Mouse (Mus musculus): ENCODE data around the gene Srpk2.
"Not testable (repeated sequence)": the region's sequence is repeated elsewhere in the genome, so short reads cannot be mapped to it uniquely, and the experiment has no call there.

The Srpk2 gene

DNA sequence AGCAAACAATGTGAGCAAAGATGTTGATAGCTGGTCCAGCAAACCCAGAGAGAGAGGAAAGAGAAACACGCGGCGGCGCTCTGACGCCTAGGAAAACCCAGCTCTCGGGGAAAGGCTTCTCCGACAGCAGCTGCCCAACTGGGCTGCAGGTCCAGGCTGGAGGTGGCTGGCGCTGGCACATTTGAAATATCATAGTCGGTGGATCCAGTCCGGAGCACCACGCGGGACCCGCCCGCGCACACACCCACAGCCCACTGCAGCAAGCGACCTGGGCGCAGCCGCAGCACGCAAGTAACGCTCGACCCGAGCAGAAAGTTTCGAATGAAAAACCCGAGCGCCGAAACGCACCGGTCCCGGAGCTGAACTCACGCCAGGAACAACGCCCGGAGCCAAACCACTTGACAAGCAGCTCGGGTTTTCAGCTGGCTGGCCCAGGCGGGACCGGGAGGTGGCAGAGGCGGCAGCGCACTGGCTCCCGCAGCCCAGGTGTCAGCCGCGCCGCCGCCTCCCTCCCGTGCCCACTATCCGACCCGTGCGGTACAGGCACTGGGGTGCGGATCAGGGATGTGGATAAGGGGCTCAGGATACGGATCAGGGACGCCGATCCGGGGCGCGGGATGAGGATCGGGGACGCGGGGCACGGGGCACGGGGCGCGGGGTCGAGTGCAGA lies 9.5 kb downstream of the Srpk2 start:
- DNase-seq (ENCODE audit: extremely low read depth, low read depth), result peak; percentile 66

DNA sequence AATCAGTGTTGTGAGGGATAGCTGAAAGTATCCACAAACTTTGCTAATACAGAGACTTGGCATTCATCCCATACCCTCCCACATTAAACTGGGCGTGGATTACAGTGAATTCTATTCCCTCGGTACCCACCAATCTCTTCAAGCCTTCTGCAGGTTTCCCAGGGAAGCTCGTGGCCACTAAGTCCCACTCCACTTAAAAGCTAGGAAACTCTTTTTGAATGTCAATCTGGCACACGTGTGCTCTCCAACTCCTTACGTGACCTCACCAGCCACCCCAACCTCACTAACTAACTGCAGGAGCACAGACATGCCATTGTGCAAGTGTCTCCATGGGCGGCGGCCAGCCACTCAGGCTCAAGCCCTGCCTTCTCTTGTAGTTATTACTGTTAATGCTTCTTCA lies 12.3 kb downstream of the Srpk2 start:
- no peak for DNase-seq (ENCODE audit: extremely low read depth, low read depth)

DNA sequence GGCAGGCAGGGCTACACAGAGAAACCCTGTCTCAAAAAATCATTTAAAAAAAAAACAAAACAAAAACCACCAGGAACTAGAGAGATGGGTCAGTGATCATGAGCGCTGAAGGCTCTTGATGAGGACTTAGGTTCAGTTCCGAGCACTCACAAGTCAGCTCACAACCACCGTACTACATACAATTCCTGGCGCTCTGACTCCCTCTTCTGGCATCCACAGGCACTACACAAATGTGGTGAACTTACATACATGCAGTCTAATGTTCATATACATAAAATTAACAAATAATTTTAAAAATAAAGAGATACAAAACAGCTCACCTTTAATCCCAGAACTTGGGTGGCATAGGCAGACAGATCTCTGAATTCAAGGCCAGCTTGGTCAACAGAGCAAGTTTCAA lies 13.5 kb downstream of the Srpk2 start:
- peak; percentile 27 for DNase-seq (ENCODE audit: extremely low read depth, low read depth)

DNA sequence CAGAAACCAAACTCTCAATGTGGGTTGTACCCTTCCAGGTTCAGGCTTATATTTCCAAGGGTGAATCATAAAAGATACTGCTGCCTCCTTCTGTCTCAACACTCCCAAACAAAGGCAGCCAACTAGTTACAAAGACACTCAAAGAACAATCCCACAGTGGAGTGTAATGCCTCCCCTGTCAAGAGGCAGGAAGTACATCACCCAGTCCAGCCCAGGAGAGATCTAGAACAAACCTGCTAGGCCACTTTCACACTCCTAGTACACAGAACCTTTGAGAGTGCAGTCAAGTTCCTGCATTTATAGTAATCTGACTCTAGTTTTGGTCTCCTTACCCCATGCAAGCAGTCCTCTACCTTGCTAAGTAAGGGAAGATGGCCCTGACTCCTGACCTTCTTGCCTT lies 18.5 kb downstream of the Srpk2 start:
- DNase-seq (ENCODE audit: extremely low read depth, low read depth), result no peak

DNA sequence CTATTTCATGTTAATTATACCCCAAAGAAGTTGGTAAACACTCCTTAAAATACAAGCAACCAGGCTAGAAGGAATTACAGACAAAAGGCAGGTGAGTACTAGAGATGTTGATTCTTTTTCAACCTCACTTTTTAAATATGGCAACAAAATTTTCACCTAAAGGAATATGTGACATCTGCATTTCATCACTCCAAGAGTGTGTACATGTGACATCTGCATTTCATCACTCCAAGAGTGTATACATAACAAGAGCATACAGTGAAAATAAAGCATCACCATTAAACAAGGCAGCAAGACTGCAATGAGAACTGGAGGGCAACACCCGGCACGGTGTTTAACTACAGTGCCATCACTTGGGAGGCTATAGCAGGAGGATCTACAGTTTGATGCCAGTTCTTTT lies 23.2 kb downstream of the Srpk2 start:
- DNase-seq (ENCODE audit: extremely low read depth, low read depth), result no peak

DNA sequence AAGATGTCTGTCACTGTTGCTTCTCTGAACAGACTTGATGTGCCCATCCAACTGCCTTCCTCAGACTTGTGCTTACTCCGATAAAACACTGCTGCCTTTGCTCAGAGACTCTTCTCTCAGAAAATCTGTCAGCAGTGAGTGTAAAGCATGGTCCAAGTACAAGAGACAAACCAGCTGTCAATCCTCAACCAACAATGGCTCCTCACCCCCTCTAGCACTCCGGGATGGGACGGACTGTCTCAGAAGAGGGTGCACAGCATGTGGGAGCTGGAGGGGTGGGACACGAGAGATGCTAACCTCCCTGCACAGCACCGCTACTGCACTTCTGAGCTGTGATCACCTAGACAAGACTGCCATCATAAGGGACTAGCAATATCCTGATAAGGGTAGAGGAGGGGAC lies 26.4 kb downstream of the Srpk2 start:
- DNase-seq (ENCODE audit: extremely low read depth, low read depth), result no peak

DNA sequence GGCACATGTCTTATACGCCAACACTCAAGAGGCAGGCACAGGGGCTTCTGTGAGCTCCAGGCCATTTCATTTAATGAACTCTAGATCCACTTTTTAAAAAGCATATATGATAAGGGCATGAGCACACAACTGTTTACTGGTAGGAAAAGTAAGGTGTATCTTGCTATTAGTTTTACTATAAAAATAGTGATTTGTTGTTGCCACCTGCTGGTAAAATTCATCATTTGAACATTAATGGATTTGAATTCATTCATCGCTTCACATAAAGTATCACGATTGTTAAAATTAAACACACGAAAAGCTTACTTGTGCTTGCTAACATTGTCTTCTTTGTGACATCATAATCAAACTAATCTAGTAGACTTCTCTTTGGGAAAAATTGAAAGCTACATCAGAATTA lies 27.8 kb downstream of the Srpk2 start:
- no peak for DNase-seq (ENCODE audit: extremely low read depth, low read depth)

DNA sequence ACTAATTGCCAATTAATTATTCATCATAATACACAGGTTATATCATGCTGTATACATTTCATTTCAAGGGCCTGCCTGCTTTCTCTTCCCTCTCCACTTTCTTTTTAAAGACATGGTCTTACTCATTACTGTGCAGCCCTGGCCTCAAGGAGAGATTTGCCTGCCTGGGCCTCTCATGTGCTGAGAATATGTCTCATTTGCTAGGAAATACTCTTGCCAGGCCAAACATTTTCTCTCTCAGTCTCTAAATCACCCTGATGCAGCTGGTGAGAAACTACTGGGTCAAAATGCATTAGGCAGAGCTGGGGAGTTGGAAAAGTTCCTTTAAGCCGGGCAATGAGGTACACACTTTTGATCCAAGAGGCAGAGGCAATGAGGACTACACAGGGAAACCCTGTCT lies 29.4 kb downstream of the Srpk2 start:
- no peak for DNase-seq (ENCODE audit: extremely low read depth, low read depth)

DNA sequence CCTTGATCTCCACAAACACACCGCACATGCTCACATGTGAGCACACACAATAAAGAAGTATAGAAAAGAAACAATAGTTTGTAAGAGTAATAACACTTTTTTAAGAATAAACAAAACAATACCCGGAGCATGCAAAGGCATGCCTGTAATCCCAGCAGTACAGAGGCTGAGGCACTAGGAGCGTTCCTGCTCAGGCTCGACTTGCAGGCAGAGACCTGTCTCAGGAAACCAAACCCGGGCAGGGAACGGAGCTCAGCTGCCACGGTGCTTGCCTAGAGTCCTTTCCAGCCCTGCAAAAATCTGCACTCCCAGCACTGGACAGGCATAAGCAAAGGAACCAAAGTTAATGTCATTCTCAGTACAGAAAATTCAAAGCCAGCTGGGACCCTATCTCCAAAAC lies 32.1 kb downstream of the Srpk2 start:
- DNase-seq (ENCODE audit: extremely low read depth, low read depth), result no peak

DNA sequence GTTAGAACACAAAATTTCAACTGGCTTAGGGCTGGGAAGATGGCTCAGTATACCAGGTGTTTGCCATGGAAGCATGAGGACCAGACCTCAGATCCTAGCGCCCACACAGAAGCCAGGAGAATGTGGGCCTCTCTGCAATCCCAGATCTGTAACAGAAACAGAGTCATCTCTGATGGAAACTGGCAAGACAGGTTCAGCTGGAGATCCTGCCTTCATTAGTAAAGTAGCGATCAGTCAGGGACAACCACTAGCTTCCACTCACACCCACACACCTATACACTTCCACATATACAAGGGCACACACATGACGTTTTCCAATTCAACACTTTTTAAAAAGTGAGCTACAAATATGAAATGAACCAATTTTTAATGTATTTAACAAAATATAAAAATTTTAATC lies 32.6 kb downstream of the Srpk2 start:
- DNase-seq (ENCODE audit: extremely low read depth, low read depth), result no peak

DNA sequence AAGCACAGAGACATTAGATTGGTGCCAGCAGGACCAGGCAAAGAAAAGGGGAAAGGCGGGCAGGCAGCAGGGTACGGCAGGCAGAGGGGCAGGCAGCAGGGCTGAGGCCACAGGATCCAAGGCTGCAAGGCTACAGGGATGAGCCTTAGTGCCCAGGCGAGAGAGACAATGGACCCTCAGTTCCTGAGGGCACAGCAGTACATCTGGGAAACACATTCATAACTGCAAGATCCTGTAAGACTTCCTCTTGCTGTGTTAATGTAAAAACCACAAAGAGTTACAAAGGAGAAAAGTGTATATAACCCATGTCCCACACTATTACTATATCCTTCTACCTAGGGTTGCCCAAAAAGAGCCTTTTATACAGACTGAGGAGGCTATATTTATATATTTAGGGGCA lies 33.9 kb downstream of the Srpk2 start:
- no peak for DNase-seq (ENCODE audit: extremely low read depth, low read depth)

DNA sequence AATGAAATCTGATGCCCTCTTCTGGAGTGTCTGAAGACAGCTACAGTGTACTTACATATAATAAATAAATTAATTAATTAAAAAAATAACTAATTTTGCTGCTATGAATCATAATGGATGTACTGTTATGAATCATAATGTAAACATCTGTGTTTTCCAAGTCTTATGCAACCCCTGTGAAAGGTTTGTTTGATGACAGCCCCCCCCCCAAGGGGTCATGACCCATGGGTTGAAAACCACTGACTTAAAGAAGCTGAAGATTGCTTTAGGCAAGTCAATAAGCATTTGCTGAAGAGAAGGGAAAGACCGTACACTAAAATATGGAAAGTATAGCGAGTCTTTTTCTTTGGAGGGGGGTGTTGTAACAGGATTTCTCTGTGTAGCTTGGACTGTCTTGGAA lies 35.2 kb downstream of the Srpk2 start:
- DNase-seq (ENCODE audit: extremely low read depth, low read depth), result no peak

DNA sequence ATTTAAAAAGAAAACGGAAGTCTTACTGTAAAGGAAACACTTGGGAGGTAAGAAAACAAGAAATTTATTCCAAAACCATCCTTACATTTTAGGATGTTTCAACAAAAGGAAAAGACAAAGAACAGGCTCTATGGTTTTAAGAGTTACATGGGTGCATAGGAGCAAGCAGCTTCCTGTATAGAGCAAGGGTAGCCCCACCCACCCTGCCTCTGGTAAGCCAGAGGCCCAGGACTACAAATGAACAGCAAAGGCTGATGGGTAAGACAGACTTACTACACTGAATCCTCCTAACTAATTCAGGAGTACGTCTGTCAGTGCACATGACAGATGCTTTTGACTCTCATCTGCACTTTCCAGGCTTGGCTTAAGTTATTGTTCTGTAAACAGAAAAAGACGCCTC lies 38.7 kb downstream of the Srpk2 start:
- no peak for DNase-seq (ENCODE audit: extremely low read depth, low read depth)

DNA sequence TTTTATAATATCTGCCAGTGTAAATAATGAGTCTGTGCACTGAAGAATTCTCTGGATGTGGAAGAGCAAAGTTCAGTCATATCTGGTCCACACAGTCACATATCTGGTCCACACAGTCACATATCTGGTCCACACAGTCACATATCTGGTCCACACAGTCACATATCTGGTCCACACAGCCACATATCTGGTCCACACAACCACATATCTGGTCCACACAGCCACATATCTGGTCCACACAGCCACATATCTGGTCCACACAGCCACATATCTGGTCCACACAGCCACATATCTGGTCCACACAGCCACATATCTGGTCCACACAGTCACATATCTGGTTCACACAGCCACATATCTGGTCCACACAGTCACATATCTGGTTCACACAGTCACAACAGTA lies 45.2 kb downstream of the Srpk2 start:
- DNase-seq (ENCODE audit: extremely low read depth, low read depth), result not testable (repeated sequence)

DNA sequence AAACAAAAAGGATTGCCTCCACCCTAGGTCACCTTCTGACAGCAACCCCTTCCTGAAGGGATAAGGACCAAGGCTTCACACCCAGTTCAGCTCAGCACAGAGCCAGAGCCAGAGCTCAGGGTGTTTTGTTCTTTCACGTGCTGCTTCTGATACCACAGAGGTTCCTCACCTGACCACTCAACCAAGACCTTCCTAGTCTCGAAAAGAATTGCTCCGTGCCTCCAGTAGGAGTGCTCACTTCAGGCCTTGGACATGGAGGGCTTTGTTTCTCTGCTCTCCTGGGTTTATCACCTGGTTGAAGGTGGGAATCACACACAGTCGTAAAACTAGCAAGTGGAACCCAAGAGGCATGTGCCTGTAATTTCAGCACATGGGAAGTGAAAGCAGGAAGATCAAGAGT lies 46.4 kb downstream of the Srpk2 start:
- no peak for DNase-seq (ENCODE audit: extremely low read depth, low read depth)

DNA sequence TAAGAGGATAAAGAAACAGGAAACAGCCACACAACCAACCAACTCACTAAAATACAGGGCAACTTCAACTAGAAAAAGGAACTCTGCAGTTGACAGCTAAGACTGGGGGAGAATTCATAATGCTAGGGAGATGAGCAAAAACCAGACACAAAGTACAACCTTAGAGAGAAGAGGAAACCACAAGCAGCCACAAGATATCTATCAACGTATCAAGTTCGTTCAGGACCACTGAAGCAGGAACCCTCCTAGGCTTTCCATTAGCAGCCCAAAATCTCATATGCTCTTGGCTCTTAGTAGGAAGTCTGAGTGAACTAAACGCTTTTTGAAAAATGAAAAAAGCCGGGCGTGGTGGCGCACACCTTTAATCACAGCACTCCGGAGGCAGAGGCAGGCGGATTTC lies 47.1 kb downstream of the Srpk2 start:
- peak; percentile 95 for DNase-seq (ENCODE audit: extremely low read depth, low read depth)

DNA sequence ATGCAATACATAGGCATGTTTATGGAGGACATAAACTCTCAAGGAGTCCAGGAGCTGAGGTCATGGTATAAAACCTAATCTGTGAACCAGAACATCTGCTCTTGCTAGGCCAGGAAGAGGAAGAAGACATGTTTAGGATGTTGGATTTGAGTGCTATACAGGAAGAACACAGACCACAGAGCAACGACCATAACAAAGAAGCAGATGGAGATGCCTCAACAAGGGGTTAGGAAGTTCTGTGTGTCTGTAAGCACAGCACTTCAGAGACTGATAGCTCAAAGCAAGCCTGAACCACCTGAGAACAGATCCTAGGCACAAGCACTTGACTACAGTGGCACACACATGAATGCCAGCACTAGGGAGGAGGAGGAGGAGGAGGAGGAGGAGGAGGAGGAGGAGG lies 52.9 kb downstream of the Srpk2 start:
- peak; percentile 43 for DNase-seq (ENCODE audit: extremely low read depth, low read depth)

DNA sequence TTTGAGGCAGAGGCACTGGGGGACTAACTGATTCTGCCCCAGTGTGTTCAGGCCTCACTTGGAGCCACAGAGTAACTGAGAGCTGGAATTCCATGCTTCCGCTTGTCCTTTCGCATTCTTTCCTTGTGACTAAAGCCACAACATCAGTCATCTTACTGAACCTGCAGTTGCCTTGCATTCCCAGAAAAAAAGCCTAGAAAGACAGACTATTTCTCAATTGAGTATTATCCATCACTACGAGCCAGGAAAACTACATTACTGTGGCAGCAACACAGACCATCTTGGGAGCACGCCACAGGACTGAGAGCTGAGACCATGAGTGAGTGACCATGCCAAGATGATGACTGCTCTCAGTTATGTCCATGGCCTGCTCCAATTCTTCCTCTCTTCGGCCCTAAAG lies 57.2 kb downstream of the Srpk2 start:
- no peak for DNase-seq (ENCODE audit: extremely low read depth, low read depth)

DNA sequence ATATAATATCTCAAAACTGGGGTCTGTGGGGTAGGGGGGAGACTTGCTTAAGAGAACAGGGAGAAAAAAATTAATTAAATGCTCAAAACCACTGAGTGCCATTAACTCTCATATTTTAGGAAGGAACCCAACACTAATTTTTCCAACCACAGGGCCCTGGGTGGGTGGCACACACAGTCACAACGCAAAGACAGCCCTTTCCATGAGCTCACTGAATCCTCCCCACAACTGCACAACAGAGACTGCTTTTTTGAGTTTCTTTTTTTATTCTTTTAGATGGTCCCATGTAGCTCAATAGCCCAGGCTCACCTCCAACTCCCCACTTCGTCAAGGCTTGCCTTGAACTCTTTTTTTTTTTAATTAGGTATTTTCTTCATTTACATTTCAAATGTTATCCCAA lies 58.2 kb downstream of the Srpk2 start:
- DNase-seq (ENCODE audit: extremely low read depth, low read depth), result no peak

DNA sequence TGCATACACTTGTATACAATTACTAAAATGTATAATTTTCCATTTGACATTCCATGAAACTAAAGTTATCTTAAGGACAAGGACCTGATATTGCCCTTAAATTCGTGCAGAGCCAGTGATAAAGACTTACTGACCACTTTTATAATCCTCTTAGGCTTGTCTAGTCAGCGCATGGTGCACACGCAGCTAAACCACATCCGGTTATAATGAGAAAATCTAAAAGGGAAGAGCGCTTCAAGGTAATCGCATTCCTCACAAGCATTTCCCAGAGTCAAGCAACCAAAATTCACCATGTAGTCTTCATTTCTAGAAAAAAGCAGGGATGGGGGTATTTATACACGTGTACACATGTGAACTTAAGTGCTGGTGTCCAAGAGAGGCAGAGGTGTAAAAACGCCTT lies 63.8 kb downstream of the Srpk2 start:
- DNase-seq (ENCODE audit: extremely low read depth, low read depth), result no peak

DNA sequence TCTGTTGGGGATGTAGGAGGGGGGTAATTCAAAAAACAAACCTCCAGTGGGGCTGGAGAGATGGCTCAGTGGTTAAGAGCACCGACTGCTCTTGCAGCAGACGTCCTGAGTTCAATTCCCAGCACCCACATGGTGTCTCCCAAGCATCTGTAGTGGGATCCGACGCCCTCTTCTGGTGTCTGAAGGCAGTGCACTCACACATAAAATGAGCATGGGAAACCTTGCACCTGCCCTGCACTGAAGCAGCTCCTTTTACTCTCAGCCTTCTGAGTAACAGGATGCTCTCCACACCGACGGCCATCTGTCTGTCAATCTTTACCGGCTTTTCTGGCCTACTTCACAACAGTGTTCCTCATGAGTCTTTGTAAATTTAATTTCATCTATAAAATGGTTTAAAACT lies 65.8 kb downstream of the Srpk2 start:
- DNase-seq (ENCODE audit: extremely low read depth, low read depth), result no peak

DNA sequence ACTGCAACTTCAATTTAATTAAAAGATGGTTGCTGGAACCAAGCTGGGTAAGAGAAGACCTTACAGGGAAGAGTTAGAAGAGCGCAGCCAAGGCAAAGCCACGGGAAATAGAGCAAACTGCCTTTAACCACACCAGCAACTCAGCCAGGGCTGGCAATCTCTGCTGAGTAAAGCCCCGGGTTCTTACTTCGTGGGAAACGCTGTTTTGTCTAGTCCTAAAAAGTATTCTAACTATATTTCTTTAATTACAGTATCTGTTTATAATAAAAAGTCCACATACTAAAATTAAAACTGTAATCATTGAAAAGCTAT lies 67.4 kb downstream of the Srpk2 start:
- DNase-seq (ENCODE audit: extremely low read depth, low read depth), result no peak

DNA sequence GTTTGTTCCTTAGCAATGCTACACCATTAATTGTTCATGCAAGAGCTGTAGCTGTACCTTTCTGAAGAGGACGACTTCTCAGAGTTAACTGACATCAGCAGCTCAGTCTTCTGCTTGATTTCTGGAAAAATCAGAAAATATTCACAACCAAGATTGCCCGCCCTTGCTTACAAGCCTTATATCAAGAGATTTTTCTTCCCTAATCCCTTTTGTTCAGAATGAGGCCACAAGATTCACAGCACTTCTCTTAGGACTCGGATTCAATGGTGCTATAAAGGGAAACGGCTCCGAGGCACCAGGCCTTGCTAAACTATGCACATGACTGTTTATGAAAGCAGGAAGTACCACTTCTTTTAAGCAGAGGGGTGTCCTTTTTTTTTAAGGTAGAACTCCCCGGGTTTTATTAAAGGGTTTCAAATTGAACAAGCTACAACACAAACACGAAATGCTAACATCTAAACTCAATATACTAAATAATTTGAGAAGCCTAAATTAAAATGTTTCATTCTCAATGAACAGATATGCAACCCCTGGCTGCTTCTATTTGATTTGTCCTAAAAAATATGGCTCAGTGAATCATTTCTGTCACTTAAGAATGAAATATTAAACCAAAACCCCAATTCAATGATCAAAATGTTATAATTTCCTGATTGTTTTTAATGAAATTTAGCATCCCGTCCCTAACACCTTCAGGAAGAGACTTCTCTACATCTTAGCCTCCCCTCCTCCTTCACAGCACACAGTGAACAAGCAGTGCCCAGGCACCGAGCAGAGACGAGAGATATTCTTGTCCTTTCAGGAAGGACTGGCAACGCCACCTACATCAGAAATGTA lies 67.9 kb downstream of the Srpk2 start:
- peak; percentile 85 for DNase-seq (ENCODE audit: extremely low read depth, low read depth)
